Mouse (Mus musculus): ENCODE results near the gene Slit3.

DNA sequence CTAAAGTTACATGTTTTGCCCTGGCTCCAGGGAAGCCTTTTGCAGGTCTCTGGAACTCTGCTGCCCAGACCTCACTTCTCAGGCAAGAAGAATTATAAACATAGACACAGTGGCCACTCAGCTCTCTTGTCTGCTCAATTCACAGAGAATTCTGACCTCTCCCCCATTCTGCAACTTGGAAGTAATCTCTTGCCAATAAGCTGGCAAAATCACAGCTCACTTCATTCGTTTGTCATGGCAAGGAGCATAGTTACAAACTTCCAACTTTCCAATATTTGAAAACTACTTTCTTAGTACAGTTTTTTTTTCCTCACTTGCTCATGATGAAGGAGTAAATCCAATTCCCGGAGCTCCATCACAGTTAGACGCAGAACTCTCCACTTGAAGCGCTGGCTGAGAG lies 11.2 kb upstream of the Slit3 start:
- TF ChIP-seq CTCF (conservative IDR thresholded peaks at IDR 0.05; ENCODE audit: low read length) (no peak), POU5F1 (IDR thresholded peaks at IDR 0.05; ENCODE audit: borderline replicate concordance, low read length) (no peak)

All from E14TG2a.4 (cell line).